Mouse (Mus musculus): ENCODE measurements around the gene Set. TPM values are rescaled to one million over a fixed set of nuclear protein-coding genes. Genes with fewer than 3 reads are reported as not detected.

Gene Set
- total RNA-seq, 1 experiment: 901 TPM

- H3K9ac ChIP-seq (ENCODE audit: insufficient read depth, low read depth, low read length, poor library complexity, severe bottlenecking): no peak overlapping the region
- in situ Hi-C loops (cut with MboI; ENCODE audit: low sequenced_read_pairs in 2 of 2, unreplicated experiment in 2 of 2): no loop called here
Observed at GRCm38 (mm10) chr2:30076959-30077358, 19.8 kb downstream of the Set start.

GRCm38 (mm10) chr2:30077502-30078348 lies 20.5 kb downstream of the Set start, which contains the start of gene Pkn3:
Gene Pkn3 (plus strand): TSS chr2:30077684.
- peak within 1 kb of the TSS; percentile 81 for H3K9ac ChIP-seq (ENCODE audit: insufficient read depth, low read depth, low read length, poor library complexity, severe bottlenecking)
- H3K36me3 ChIP-seq (ENCODE audit: control insufficient read depth, insufficient read depth, low read length, poor library complexity, severe bottlenecking): peaks cover 2% of the 10 kb centered on the region; the same call in 1 of the 2 replicates
- peaks cover 0 to 10% of the 10 kb centered on the region in 2 experiments; a peak in 2 of 4 replicates for H3K4me1 ChIP-seq (ENCODE audit: control insufficient read depth in 2 of 2, insufficient read depth in 2 of 2, low read length in 2 of 2, poor library complexity in 1 of 2)
- in situ Hi-C loops (cut with MboI; ENCODE audit: low sequenced_read_pairs in 2 of 2, unreplicated experiment in 2 of 2): no loop called here
- TF ChIP-seq ZC3H11A (IDR thresholded peaks at IDR 0.05; ENCODE audit: borderline replicate concordance, low read depth, low read length) (no peak), ZNF384 (IDR thresholded peaks at IDR 0.05; ENCODE audit: low read depth, low read length) (peak; percentile 74), HCFC1 (IDR thresholded peaks at IDR 0.05; ENCODE audit: borderline replicate concordance, insufficient read depth, low read length) (peak; percentile 69; the same call in 1 of the 2 replicates), CHD2 (IDR thresholded peaks at IDR 0.05; ENCODE audit: low read depth, low read length) (no peak), MAFK (IDR thresholded peaks at IDR 0.05; ENCODE audit: insufficient read depth, low read depth, low read length) (no peak)
- H3K4me3 ChIP-seq (ENCODE audit: insufficient read depth in 1 of 2, low read depth in 1 of 2, low read length in 2 of 2, poor library complexity in 1 of 2, severe bottlenecking in 1 of 2): peak within 1 kb of the TSS; percentile 70 to 78
- no peak for DNase-seq (ENCODE audit: low read depth, low spot score)
- no peaks in the 10 kb centered on the region for H3K9me3 ChIP-seq (ENCODE audit: control insufficient read depth, insufficient read depth, low read depth, low read length)
- H3K27ac ChIP-seq (ENCODE audit: insufficient read depth, low read depth, low read length, poor library complexity, severe bottlenecking): peak within 1 kb of the TSS; percentile 72

More at GRCm38 (mm10) chr2:30076959-30077358, 19.8 kb downstream of the Set start:
- Histone ChIP-seq H3K4me3 (ENCODE audit: insufficient read depth in 1 of 2, low read depth in 1 of 2, low read length in 2 of 2, poor library complexity in 1 of 2, severe bottlenecking in 1 of 2) (no peak overlapping the region), H3K36me3 (ENCODE audit: control insufficient read depth, insufficient read depth, low read length, poor library complexity, severe bottlenecking) (peaks cover 6% of the 10 kb centered on the region), H3K9me3 (ENCODE audit: control insufficient read depth, insufficient read depth, low read depth, low read length) (no peaks in the 10 kb centered on the region), H3K27ac (ENCODE audit: insufficient read depth, low read depth, low read length, poor library complexity, severe bottlenecking) (peak overlapping the region; percentile 43; the same call in 1 of the 2 replicates), H3K4me1 (ENCODE audit: control insufficient read depth in 2 of 2, insufficient read depth in 2 of 2, low read length in 2 of 2, poor library complexity in 1 of 2) (peaks cover 0 to 10% of the 10 kb centered on the region in 2 experiments; a peak in 2 of 4 replicates)
- TF ChIP-seq ZC3H11A (IDR thresholded peaks at IDR 0.05; ENCODE audit: borderline replicate concordance, low read depth, low read length): no peak
- TF ChIP-seq ZNF384 (IDR thresholded peaks at IDR 0.05; ENCODE audit: low read depth, low read length): no peak; the same call in 1 of the 2 replicates
- no peak for TF ChIP-seq CHD2 (IDR thresholded peaks at IDR 0.05; ENCODE audit: low read depth, low read length)
- no peak for DNase-seq (ENCODE audit: low read depth, low spot score)

GRCm38 (mm10) chr2:30078349-30078712 lies 21.2 kb downstream of the Set start:
- no peaks in the 10 kb centered on the region for H3K9me3 ChIP-seq (ENCODE audit: control insufficient read depth, insufficient read depth, low read depth, low read length)
- TF ChIP-seq CHD2 (IDR thresholded peaks at IDR 0.05; ENCODE audit: low read depth, low read length) (no peak), ZC3H11A (IDR thresholded peaks at IDR 0.05; ENCODE audit: borderline replicate concordance, low read depth, low read length) (no peak), ZNF384 (IDR thresholded peaks at IDR 0.05; ENCODE audit: low read depth, low read length) (no peak), MAFK (IDR thresholded peaks at IDR 0.05; ENCODE audit: insufficient read depth, low read depth, low read length) (no peak)
- H3K4me1 ChIP-seq (ENCODE audit: control insufficient read depth in 2 of 2, insufficient read depth in 2 of 2, low read length in 2 of 2, poor library complexity in 1 of 2): peaks cover 0 to 10% of the 10 kb centered on the region in 2 experiments; a peak in 2 of 4 replicates
- peak overlapping the region; percentile 70 to 78 for H3K4me3 ChIP-seq (ENCODE audit: insufficient read depth in 1 of 2, low read depth in 1 of 2, low read length in 2 of 2, poor library complexity in 1 of 2, severe bottlenecking in 1 of 2)
- H3K27ac ChIP-seq (ENCODE audit: insufficient read depth, low read depth, low read length, poor library complexity, severe bottlenecking): no peak overlapping the region; the same call in 1 of the 2 replicates
- no peak for DNase-seq (ENCODE audit: low read depth, low spot score)
- H3K9ac ChIP-seq (ENCODE audit: insufficient read depth, low read depth, low read length, poor library complexity, severe bottlenecking): peak overlapping the region; percentile 32
- H3K36me3 ChIP-seq (ENCODE audit: control insufficient read depth, insufficient read depth, low read length, poor library complexity, severe bottlenecking): peaks cover 2% of the 10 kb centered on the region; the same call in 1 of the 2 replicates
- in situ Hi-C loops (cut with MboI; ENCODE audit: low sequenced_read_pairs in 2 of 2, unreplicated experiment in 2 of 2): no loop called here

GRCm38 (mm10) chr2:30078760-30079159 lies 21.6 kb downstream of the Set start:
- peak overlapping the region; percentile 32 for H3K9ac ChIP-seq (ENCODE audit: insufficient read depth, low read depth, low read length, poor library complexity, severe bottlenecking)
- peak overlapping the region; percentile 70 to 78; a peak in 2 of 4 replicates for H3K4me3 ChIP-seq (ENCODE audit: insufficient read depth in 1 of 2, low read depth in 1 of 2, low read length in 2 of 2, poor library complexity in 1 of 2, severe bottlenecking in 1 of 2)
- no peak for DNase-seq (ENCODE audit: low read depth, low spot score)
- H3K9me3 ChIP-seq (ENCODE audit: control insufficient read depth, insufficient read depth, low read depth, low read length): no peaks in the 10 kb centered on the region
- peaks cover 0 to 10% of the 10 kb centered on the region in 2 experiments; a peak in 2 of 4 replicates for H3K4me1 ChIP-seq (ENCODE audit: control insufficient read depth in 2 of 2, insufficient read depth in 2 of 2, low read length in 2 of 2, poor library complexity in 1 of 2)
- no peak for TF ChIP-seq ZC3H11A (IDR thresholded peaks at IDR 0.05; ENCODE audit: borderline replicate concordance, low read depth, low read length)
- no peak for TF ChIP-seq MAFK (IDR thresholded peaks at IDR 0.05; ENCODE audit: insufficient read depth, low read depth, low read length)
- TF ChIP-seq ZNF384 (IDR thresholded peaks at IDR 0.05; ENCODE audit: low read depth, low read length): no peak
- TF ChIP-seq HCFC1 (IDR thresholded peaks at IDR 0.05; ENCODE audit: borderline replicate concordance, insufficient read depth, low read length): no peak
- no peak for TF ChIP-seq CHD2 (IDR thresholded peaks at IDR 0.05; ENCODE audit: low read depth, low read length)
- no peak overlapping the region for H3K27ac ChIP-seq (ENCODE audit: insufficient read depth, low read depth, low read length, poor library complexity, severe bottlenecking)
- in situ Hi-C loops (cut with MboI; ENCODE audit: low sequenced_read_pairs in 2 of 2, unreplicated experiment in 2 of 2): no loop called here
- H3K36me3 ChIP-seq (ENCODE audit: control insufficient read depth, insufficient read depth, low read length, poor library complexity, severe bottlenecking): peaks cover 2% of the 10 kb centered on the region; the same call in 1 of the 2 replicates
